Mouse (Mus musculus) midbrain, embryonic 13.5 days (tissue): ENCODE measurements at regions not wholly inside any gene's neighbourhood (a gene's known extent, or its start where the extent isn't known, plus 50 kb on each side); places are given as distances from the start of the nearest gene placed in this dataset.

ENCODE experiments used
- ATAC-seq: fragments of 200-750 bp; cut with Nextera tagmentation; 2 replicates; pipeline ENCODE4 v1.8.0; 2017; ENCODE audit warnings: mild to moderate bottlenecking, moderate TSS enrichment, moderate library complexity
- H3K27ac ChIP-seq: fragments of 300-500 bp; sonication (generic); 2 replicates; pipeline ENCODE4 v1.5.1; 2015; ENCODE audit warnings: inconsistent platforms, mild to moderate bottlenecking, moderate library complexity
- H3K27me3 ChIP-seq: fragments of 300-500 bp; sonication (generic); 2 replicates; pipeline ENCODE4 v1.6.1; 2015; ENCODE audit warnings: mild to moderate bottlenecking, inconsistent platforms
- H3K36me3 ChIP-seq: fragments of 300-500 bp; sonication (generic); 2 replicates; pipeline ENCODE4 v1.6.1; 2015; ENCODE audit warnings: mild to moderate bottlenecking, inconsistent platforms
- H3K4me1 ChIP-seq: fragments of 300-500 bp; sonication (generic); replicated peaks from 2 replicates; pipeline ENCODE4 v1.6.1; 2015; ENCODE audit warnings: inconsistent platforms
- H3K4me2 ChIP-seq: fragments of 300-500 bp; sonication (generic); replicated peaks from 2 replicates; pipeline ENCODE4 v1.6.1; 2015; ENCODE audit warnings: moderate library complexity, mild to moderate bottlenecking, inconsistent platforms
- H3K4me3 ChIP-seq: fragments of 300-500 bp; sonication (generic); replicated peaks from 2 replicates; pipeline ENCODE4 v1.5.1; 2015; ENCODE audit warnings: mild to moderate bottlenecking, inconsistent platforms
- H3K9ac ChIP-seq: fragments of 300-500 bp; sonication (generic); replicated peaks from 2 replicates; pipeline ENCODE4 v1.6.1; 2015; ENCODE audit warnings: mild to moderate bottlenecking, inconsistent platforms
- H3K9me3 ChIP-seq: fragments of 300-500 bp; sonication (generic); 2 replicates; pipeline ENCODE4 v1.6.1; 2016; ENCODE audit warnings: mild to moderate bottlenecking, inconsistent platforms
- WGBS: fragments of 180-500 bp; shearing (Covaris S2); methylation state at CpG from one replicate; pipeline ENCODE4 v1.1.7; 2015; 5-methylcytosine and 5-hydroxymethylcytosine counted together

DNA sequence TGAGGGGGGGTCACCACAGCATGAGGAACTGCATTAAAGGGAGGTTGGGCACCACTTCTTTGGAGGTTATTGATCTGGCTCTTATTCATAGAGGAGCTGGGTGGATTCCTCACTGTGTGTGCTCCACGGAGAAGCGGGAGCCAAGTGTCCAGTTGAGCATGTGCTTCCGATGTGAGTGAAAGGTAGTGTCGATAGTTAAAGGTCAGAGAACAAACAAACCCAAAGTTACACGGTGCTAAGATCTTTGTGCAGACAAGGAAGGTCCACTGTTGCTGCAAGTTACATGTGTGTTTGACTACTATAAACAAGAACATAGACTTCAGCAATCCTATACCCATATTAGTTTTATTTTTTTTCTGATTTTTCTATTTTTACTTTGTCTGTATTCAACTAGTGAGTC lies 80.8 kb upstream of the Bcl6 start:
- 90% methylated on average over 5 of the region's 5 CpGs for WGBS

DNA sequence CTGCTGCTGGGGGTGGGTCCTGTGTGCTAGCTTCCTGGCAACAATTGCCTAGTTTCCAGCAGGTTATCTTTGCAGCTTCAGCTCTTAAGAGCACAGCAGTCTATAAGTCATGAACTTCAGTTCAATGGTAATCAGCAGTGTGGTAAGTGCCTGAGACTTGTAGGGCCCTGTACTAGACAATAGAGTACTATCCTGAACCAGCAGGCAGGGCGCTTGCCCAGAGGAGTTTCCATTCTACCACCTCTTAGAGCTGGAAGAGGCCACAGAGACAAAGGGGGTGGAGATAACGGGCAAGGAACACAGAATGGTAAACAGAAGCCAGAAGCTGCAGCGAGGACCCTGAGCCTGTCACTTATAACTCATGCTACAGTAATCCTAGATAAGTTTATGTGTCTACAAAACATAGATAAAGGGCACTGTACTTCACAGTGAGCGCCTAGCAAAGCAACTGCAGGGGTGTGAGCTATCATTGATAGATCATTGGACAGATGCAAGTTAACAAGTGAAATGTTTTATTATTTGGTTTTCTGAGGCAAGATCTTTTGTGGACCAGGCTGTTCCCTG lies 79.7 kb upstream of the Bcl6 start:
- no peak for ATAC-seq
- WGBS: 56% methylated on average over 4 of the region's 4 CpGs
- no peaks in the 10 kb centered on the region for H3K27me3 ChIP-seq
- no peaks in the 10 kb centered on the region for H3K4me1 ChIP-seq
- H3K27ac ChIP-seq: no peak overlapping the region
- no peaks in the 10 kb centered on the region for H3K36me3 ChIP-seq
- H3K4me2 ChIP-seq: no peak overlapping the region
- no peak overlapping the region for H3K9ac ChIP-seq
- H3K4me3 ChIP-seq: no peak overlapping the region
- no peaks in the 10 kb centered on the region for H3K9me3 ChIP-seq

More for the DNA sequence above, 80.8 kb upstream of the Bcl6 start:
- Histone ChIP-seq H3K27me3 (no peaks in the 10 kb centered on the region), H3K4me1 (no peaks in the 10 kb centered on the region), H3K9me3 (no peaks in the 10 kb centered on the region), H3K27ac (no peak overlapping the region), H3K4me2 (no peak overlapping the region), H3K9ac (no peak overlapping the region), H3K36me3 (no peaks in the 10 kb centered on the region), H3K4me3 (no peak overlapping the region)
- no peak for ATAC-seq

DNA sequence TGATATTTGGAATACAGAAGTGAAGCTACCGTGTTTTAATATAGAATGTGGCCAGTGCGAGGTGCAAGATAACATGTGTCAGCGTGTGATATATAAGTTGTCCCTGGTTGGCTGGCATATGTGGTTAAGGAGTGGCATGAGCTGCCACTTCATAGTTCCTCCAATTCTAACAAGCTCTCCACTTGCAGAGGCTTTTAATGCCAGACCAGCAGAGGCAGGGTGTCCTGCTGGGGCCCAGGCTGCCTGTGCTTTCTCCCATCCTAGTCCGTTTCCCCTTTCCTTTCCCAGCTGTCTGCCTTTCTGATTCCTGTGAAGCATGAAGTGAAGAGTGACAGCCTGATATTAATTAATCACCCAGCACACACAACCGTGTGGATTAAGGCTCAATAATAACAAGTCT lies 73.7 kb upstream of the Bcl6 start:
- Histone ChIP-seq H3K9me3 (no peaks in the 10 kb centered on the region), H3K4me3 (no peak overlapping the region), H3K9ac (no peak overlapping the region), H3K4me2 (no peak overlapping the region), H3K27me3 (no peaks in the 10 kb centered on the region), H3K27ac (no peak overlapping the region), H3K36me3 (no peaks in the 10 kb centered on the region), H3K4me1 (no peaks in the 10 kb centered on the region)
- 69% methylated on average over 5 of the region's 5 CpGs for WGBS
- no peak for ATAC-seq

DNA sequence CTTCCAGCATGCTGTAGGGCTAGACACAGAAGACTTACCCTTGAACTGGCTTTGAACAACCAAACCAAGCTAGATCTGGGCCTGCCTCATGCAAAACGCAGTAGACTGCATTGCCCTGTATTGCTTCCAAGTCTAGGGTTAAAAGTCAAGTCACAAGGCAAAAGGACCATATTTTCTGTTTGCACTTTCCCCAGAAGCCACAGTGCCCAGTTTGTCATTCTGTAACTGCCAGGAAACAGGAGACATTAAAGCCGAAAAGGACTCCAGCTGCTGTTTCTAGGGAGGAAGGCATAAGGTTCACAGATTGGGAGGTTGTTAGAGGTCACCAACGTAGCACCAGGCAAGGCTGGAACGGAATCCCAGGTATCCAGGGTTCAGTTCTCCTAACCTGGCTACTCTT lies 72.8 kb upstream of the Bcl6 start:
- no peak overlapping the region for H3K27ac ChIP-seq
- ATAC-seq: no peak
- WGBS: 82% methylated on average over 4 of the region's 4 CpGs
- H3K27me3 ChIP-seq: no peaks in the 10 kb centered on the region
- no peak overlapping the region for H3K9ac ChIP-seq
- no peaks in the 10 kb centered on the region for H3K36me3 ChIP-seq
- no peaks in the 10 kb centered on the region for H3K9me3 ChIP-seq
- no peak overlapping the region for H3K4me3 ChIP-seq
- H3K4me1 ChIP-seq: no peaks in the 10 kb centered on the region
- no peak overlapping the region for H3K4me2 ChIP-seq

DNA sequence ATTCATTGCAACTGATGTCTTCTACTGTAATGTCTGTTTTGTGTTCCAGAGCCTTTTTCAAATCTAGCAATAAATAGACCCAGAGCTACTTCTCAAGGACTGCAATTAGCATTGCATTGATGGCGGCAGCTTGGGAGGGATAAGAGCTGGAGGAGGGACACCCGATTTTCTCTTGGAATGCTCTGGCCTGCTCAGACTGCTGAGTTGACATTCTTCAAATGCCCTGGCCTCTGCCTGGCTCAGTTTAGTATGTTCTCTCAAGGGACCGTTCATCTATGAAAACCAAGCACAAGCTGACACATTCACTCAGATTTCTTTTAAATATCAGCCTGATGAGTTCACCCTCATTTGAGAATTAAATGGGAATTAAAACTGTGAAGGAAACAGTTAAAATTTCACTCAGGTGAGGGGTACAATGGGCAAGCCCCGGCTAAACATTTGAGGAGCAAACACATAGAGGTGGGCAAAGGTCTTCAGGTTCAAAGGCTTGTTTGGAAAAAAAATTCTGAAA lies 70.5 kb upstream of the Bcl6 start:
- no peaks in the 10 kb centered on the region for H3K9me3 ChIP-seq
- H3K27ac ChIP-seq: no peak overlapping the region
- WGBS: 88% methylated on average over 4 of the region's 4 CpGs
- no peak overlapping the region for H3K4me2 ChIP-seq
- H3K4me1 ChIP-seq: no peaks in the 10 kb centered on the region
- no peaks in the 10 kb centered on the region for H3K27me3 ChIP-seq
- no peak overlapping the region for H3K9ac ChIP-seq
- no peaks in the 10 kb centered on the region for H3K36me3 ChIP-seq
- no peak overlapping the region for H3K4me3 ChIP-seq
- no peak for ATAC-seq

DNA sequence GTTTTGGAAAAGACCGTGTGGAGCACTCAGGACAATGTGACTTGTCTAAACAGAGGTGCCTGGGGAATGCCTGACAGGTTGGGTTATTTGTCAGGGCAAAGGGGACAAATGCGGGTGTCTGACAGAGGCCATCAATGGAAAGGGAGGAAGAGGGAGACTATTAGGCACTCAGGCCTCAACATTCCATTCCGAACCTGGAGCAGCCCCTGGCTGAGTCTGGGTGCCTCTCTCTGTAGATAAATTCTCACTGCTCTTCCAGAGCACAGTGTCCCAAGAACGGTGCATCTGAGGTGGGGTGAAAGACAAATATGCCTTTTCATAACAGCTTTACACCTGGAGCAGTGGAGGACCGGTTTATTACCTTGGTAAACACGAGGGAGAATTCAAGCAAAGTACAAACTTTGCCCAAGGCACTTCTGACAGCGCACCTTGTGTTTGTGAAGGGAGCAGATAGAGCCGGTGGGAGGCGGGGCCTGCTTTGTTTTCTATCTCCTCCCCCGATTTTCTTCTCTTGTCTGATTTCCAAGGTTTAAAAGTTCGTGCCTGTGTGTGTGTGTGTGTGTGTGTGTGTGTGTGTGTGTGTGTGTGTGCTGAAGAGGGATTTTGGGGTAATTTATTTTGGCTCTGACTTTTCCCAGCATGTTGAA lies 68.4 kb upstream of the Bcl6 start:
- Histone ChIP-seq H3K9ac (no peak overlapping the region), H3K27me3 (no peaks in the 10 kb centered on the region), H3K4me1 (no peaks in the 10 kb centered on the region), H3K9me3 (no peaks in the 10 kb centered on the region), H3K4me3 (no peak overlapping the region), H3K36me3 (no peaks in the 10 kb centered on the region), H3K4me2 (no peak overlapping the region), H3K27ac (no peak overlapping the region)
- no peak for ATAC-seq
- 42% methylated on average over 11 of the region's 11 CpGs for WGBS

DNA sequence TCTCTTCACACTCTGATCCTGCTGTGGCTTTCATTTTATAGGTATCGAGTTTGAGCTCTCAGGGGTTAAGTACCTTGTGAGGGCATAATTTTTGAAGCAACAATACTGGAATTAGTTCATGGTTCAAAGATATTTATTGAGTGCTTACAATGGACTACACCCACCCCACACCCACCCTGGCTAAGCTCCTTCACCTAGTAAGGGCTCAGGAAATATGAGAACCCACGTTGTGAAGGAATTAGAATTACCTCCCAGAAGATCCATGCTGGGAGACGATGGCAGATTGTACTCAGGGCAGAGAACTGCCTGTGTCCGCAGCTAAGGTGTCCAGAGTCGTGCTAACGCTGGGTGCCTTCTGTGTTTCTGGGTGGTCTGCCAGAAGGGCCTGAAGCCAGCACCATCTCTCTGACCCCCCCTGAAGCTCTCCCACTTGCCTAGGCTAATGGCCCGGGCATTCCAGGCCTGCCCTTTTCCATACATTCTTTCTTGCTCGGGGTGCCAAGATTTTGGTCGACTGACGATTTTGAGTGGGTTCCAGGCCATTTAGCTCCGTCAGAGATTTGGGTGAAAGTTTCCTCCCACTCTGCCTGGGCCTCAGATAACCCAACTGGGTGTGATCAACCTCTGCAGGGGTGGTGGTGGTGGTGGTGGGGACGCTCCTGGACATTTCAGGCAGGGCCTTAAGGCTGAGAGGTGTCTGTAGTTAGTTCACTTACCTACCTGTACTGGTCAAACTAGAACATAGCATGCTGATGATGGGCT lies 67.7 kb upstream of the Bcl6 start:
- H3K4me3 ChIP-seq: no peak overlapping the region
- H3K27ac ChIP-seq: no peak overlapping the region
- H3K27me3 ChIP-seq: no peaks in the 10 kb centered on the region
- no peak overlapping the region for H3K9ac ChIP-seq
- H3K4me2 ChIP-seq: no peak overlapping the region
- no peaks in the 10 kb centered on the region for H3K36me3 ChIP-seq
- 77% methylated on average over 12 of the region's 12 CpGs for WGBS
- no peak for ATAC-seq
- H3K9me3 ChIP-seq: no peaks in the 10 kb centered on the region
- no peaks in the 10 kb centered on the region for H3K4me1 ChIP-seq

DNA sequence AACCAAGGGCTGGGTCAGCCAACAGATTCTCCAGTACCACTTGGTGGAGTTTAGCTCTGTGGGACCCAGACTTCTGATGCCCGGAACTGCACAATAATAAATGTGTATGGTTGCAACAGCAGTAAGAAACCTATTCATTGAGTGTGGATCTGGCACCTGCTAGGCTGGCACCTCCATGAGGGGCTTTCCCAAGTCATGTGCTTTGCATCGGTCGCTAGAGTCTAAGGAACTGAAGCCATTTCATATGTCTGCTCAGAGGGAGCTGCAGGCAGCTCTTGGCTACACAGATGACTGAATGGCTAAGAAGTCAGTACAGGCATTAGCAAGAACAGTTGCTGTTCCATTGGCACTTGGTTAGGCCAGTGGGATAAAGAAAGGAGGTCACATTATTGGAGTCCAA lies 65.6 kb upstream of the Bcl6 start:
- no peaks in the 10 kb centered on the region for H3K27me3 ChIP-seq
- H3K9ac ChIP-seq: no peak overlapping the region
- H3K4me2 ChIP-seq: no peak overlapping the region
- WGBS: 96% methylated on average over 3 of the region's 3 CpGs
- no peak overlapping the region for H3K27ac ChIP-seq
- no peaks in the 10 kb centered on the region for H3K36me3 ChIP-seq
- ATAC-seq: no peak
- no peak overlapping the region for H3K4me3 ChIP-seq
- no peaks in the 10 kb centered on the region for H3K4me1 ChIP-seq
- H3K9me3 ChIP-seq: no peaks in the 10 kb centered on the region

DNA sequence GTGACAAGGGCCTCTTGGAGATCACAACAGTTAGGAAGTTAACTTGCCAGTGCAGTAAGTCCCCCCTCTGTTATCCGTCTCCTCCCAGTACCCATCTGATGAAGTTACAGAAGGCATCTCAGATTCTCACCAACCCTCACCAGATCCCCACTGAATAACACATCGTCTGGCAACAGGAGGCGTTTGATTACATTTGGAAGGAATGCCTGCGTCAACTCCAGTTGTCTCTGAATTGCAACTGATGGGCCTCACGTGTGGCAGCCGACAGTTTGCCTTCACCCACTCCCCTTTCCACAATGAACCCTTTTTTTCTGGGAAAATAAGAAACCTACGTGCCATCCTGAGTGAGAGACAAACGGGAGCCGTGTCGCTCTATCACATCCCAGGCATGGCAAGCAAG lies 64.8 kb upstream of the Bcl6 start:
- Histone ChIP-seq H3K36me3 (no peaks in the 10 kb centered on the region), H3K27me3 (no peaks in the 10 kb centered on the region), H3K4me2 (no peak overlapping the region), H3K27ac (no peak overlapping the region), H3K9ac (no peak overlapping the region), H3K9me3 (no peaks in the 10 kb centered on the region), H3K4me3 (no peak overlapping the region), H3K4me1 (no peaks in the 10 kb centered on the region)
- 83% methylated on average over 10 of the region's 10 CpGs for WGBS
- no peak for ATAC-seq

DNA sequence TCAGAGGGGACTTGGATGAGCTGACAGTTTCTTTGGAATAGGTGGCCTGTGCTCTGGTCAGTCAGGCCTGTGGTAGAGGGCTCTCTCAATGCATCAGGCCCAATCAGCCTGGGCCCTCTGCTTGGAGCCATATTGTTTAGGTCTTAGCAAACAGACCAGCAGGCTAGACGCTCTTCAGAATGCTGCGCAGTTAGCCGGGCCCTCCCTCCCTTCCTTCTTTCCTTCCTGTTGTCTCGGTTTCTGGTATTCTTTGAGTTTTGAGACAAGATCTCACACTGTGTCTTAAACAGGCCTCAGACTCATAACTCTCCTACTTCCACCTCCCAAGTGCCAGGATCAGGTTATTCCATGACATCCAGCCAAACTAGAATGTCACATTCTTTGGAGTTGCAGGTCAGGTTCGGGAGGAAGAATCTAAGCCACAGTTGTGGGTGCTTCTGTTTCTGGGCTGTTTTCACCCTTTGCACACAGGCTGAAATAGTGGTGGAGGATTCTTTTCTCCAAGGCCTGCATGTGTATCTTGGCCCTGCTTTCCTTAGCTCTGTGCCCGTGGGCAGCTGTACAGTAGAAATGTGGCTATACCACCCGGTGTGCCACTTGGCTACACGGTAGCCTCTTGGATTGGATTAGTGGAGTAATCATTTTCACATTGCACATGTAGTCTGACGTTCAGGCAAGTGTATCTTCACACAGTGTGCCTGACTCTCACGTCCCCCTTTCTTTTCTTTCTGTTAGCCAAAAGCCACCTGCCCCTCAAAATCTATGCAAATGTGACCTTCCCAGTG lies 62.4 kb upstream of the Bcl6 start:
- no peak overlapping the region for H3K4me2 ChIP-seq
- no peaks in the 10 kb centered on the region for H3K4me1 ChIP-seq
- no peak overlapping the region for H3K9ac ChIP-seq
- H3K27me3 ChIP-seq: no peaks in the 10 kb centered on the region
- no peaks in the 10 kb centered on the region for H3K9me3 ChIP-seq
- no peak overlapping the region for H3K27ac ChIP-seq
- no peaks in the 10 kb centered on the region for H3K36me3 ChIP-seq
- WGBS: 85% methylated on average over 10 of the region's 10 CpGs
- ATAC-seq: no peak
- H3K4me3 ChIP-seq: no peak overlapping the region

DNA sequence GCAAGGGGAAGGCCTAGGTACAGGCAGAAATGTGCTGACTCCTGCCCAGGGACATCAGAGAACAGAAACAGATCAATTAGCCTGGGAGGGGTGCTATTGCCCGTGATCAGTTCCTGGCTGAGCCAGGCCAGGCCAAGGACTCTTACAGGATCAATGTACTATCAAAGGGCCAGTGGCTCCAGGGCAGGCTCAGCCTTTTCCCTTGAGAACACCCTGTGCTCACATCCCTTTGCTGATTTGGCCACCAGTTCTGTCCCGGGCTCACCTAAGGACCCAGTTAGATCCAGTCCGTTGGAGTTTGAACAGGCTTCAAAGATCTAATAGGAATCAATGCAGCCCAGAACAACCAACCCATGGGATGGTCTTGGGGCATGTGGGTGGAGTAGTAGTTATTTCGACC lies 55.1 kb upstream of the Bcl6 start:
- no peak for ATAC-seq
- WGBS: 80% methylated on average over 4 of the region's 4 CpGs
- no peaks in the 10 kb centered on the region for H3K9me3 ChIP-seq
- no peak overlapping the region for H3K27ac ChIP-seq
- no peaks in the 10 kb centered on the region for H3K36me3 ChIP-seq
- no peaks in the 10 kb centered on the region for H3K27me3 ChIP-seq
- H3K4me1 ChIP-seq: no peaks in the 10 kb centered on the region
- no peak overlapping the region for H3K9ac ChIP-seq
- H3K4me2 ChIP-seq: no peak overlapping the region
- no peak overlapping the region for H3K4me3 ChIP-seq

DNA sequence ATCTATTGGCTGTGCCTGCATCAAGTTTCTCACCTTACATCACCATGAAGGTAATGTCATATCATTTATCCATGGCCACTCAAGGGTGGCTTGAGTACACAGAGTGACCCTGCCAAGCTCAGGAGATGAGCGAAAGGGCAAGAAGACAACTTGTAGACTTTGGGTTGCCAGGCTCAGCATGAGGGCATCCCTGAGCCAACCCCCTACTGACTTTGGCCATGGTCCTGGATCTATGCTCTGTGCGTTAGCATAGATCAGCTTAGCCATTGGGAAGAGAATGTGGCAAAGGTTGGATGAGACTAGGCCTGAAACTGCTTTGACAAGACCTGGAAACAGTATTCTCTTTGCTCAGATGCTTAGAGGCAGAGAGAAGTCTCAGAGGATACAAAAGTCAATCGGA lies 54.3 kb upstream of the Bcl6 start:
- Histone ChIP-seq H3K4me3 (no peak overlapping the region), H3K4me1 (no peaks in the 10 kb centered on the region), H3K27ac (no peak overlapping the region), H3K36me3 (no peaks in the 10 kb centered on the region), H3K9me3 (no peaks in the 10 kb centered on the region), H3K27me3 (no peaks in the 10 kb centered on the region), H3K9ac (no peak overlapping the region), H3K4me2 (no peak overlapping the region)
- WGBS: 89% methylated on average over 3 of the region's 3 CpGs
- ATAC-seq: no peak
